Mouse (Mus musculus) spleen, adult 2 months (tissue): ENCODE measurements around the gene Wwox. TPM values are rescaled to one million over a fixed set of nuclear protein-coding genes. Genes with fewer than 3 reads are reported as not detected.

Experiments used
- DNase-seq, 2 experiments: peaks; one replicate each; pipeline versions ENCODE4 v3.0.0 to v3.0.0-alpha.2; 2012 to 2021; ENCODE audit warnings: low spot score in 2 of 2, low read depth in 1 of 2
- H3K27ac ChIP-seq: fragments of 200-500 bp; 2 replicates; pipeline ENCODE4 v1.5.1; 2012; ENCODE audit warnings: low read length, inconsistent platforms; ENCODE audit not compliant: insufficient read depth
- H3K27me3 ChIP-seq: fragments of 200-500 bp; 2 replicates; pipeline ENCODE4 v1.6.1; 2012; ENCODE audit warnings: mild to moderate bottlenecking, moderate library complexity, low read length, inconsistent platforms; ENCODE audit not compliant: control insufficient read depth, insufficient read depth
- H3K36me3 ChIP-seq: fragments of 200-500 bp; 2 replicates; pipeline ENCODE4 v1.6.1; 2012; ENCODE audit warnings: mild to moderate bottlenecking, low read length, inconsistent platforms; ENCODE audit not compliant: control insufficient read depth, insufficient read depth
- H3K4me1 ChIP-seq: fragments of 200-500 bp; 2 replicates; pipeline ENCODE4 v1.6.1; 2011; ENCODE audit warnings: inconsistent platforms; ENCODE audit not compliant: control insufficient read depth, insufficient read depth, insufficient read length
- H3K4me3 ChIP-seq: fragments of 200-500 bp; 2 replicates; pipeline ENCODE4 v1.5.1; 2011; ENCODE audit warnings: mild to moderate bottlenecking, inconsistent platforms; ENCODE audit not compliant: insufficient read depth, insufficient read length; ENCODE audit errors: extremely low read depth
- CTCF ChIP-seq: fragments of 200-500 bp; IDR thresholded peaks from 2 replicates; pipeline ENCODE4 v1.5.1; 2011; ENCODE audit warnings: mild to moderate bottlenecking, inconsistent platforms; ENCODE audit not compliant: insufficient read depth, insufficient read length, insufficient replicate concordance; ENCODE audit errors: extremely low read depth
- POLR2A ChIP-seq: fragments of 200-500 bp; IDR thresholded peaks from 2 replicates; pipeline ENCODE4 v1.6.1; 2011; ENCODE audit warnings: low read depth, low read length, inconsistent platforms
- WGBS: fragments of 180-500 bp; shearing (Covaris S2); methylation state at CpG from one replicate; pipeline ENCODE4 v1.1.7; 2018; 5-methylcytosine and 5-hydroxymethylcytosine counted together
- polyA plus RNA-seq: library from polyadenylated mRNA; depleted of rRNA; stranded (reverse); fragments of >200 nt; gene quantifications from 2 replicates; pipeline ENCODE4 v1.2.3, GENCODE M21; 2012

Gene Wwox
- polyA plus RNA-seq, 1 experiment = 3.8 TPM

DNA sequence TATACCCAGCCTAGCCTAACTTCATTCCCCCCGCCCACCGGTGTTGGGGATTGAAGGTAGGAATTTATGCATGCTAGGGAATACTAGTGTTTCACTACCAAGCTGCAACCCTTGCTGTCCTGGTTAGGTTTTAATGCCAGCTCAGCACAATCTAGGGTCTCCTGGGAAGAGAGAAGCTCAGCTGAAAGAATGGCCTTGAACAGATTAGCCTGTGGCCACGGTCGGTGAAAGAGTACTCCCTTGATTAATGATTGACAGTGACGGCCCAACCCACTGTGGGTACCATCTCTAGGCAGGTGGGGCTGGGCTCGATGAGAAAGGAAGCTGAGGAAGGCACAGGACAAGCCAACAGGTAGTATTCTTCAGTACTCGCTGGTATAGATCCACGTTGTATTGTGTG, 40.3 kb downstream of the Wwox start:
- H3K36me3 ChIP-seq = no peaks in the 10 kb centered on the region
- TF ChIP-seq POLR2A (no peak), CTCF (no peak)
- DNase-seq = no peak
- no peak overlapping the region for H3K4me3 ChIP-seq
- no peaks in the 10 kb centered on the region for H3K27me3 ChIP-seq
- no peak overlapping the region for H3K27ac ChIP-seq
- no peaks in the 10 kb centered on the region for H3K4me1 ChIP-seq
- 87% methylated on average over 8 of the region's 8 CpGs for WGBS

DNA sequence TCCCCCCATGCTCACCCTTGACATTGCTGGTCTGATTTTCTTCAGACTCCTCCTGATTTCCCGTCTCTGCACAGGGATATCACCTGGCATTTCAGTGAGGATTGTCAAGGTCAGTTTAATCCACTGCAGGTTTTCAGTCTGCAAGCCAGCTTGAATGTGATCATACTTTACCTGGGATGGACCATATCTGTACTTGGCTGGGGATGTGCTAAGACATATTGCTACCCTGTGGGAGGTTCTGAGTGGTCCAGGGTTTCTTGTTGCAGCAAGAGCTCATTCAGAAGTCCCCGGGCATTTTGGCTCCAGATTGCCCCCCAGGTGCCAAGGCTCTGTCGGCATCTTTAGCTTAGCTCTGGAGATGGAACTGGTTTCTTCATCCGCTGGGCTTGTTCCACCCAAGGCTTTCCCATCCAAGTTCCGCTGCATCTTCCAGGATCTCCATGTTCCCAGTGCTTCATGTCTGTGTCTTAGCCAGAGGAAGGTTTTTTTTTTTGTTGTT, 52.3 kb downstream of the Wwox start:
- DNase-seq = no peak
- H3K4me1 ChIP-seq = no peaks in the 10 kb centered on the region
- H3K4me3 ChIP-seq = no peak overlapping the region
- H3K27ac ChIP-seq = no peak overlapping the region
- no peak for TF ChIP-seq CTCF
- no peak for TF ChIP-seq POLR2A
- WGBS = 95% methylated on average over 5 of the region's 5 CpGs
- H3K36me3 ChIP-seq = no peaks in the 10 kb centered on the region; the same call in 1 of the 2 replicates
- no peaks in the 10 kb centered on the region for H3K27me3 ChIP-seq

DNA sequence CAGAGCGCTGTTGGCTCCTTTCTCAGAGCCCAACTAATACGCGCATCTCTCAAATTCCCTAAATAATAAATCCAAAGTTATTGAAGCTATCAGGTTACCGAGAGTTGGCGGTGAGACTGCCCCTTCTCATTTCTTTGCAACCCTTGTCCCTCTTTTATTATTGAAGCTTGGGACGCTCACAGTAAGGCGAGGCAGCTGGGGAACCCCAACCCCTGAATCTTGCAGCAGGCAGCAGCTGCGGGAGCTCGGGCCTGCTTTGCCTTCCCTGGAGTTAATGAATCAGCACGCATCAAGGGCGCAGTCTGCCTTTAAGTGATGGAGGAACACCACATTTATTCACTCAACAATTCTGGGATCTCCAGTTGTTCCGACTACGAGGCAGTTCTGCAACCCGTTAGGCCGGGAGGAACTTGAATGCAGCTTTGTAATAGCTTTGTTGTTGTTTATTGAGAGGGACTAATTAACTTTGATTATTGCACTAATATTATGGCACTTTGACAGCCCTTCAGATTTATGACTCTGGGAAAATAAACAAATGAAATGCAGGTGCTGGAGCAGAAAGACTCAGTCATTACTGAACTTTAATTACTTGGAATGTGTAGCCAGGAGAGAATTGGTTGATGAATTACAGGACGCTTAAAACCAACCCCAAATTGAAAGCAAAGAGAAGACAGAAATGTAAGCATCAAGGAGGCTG, 60.1 kb downstream of the Wwox start:
- TF ChIP-seq POLR2A = no peak
- TF ChIP-seq CTCF = no peak
- Histone ChIP-seq H3K27me3 (no peaks in the 10 kb centered on the region), H3K36me3 (no peaks in the 10 kb centered on the region), H3K4me3 (no peak overlapping the region), H3K4me1 (no peaks in the 10 kb centered on the region), H3K27ac (no peak overlapping the region)
- 96% methylated on average over 16 of the region's 16 CpGs for WGBS
- DNase-seq = no peak

DNA sequence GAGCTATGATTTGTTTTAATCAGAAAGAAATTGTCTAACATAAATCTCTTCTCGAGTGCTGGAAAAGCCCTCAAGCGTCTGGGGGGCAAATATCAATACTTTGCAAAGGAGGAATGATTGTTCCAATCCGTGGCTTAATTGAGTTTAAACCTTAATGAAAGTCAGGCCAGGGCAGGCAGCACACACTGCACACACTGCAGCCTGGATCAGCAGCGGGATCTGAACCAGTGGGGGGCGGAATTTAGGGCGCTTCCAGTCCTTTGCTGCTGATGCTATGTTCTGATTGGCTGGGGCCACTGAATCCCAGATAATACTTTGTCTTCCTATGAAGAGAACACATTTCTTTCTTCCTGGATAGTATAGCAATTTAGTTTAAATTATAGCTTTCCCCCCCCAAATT, 62.5 kb downstream of the Wwox start:
- H3K4me1 ChIP-seq = no peaks in the 10 kb centered on the region
- DNase-seq = no peak
- no peak overlapping the region for H3K4me3 ChIP-seq
- TF ChIP-seq POLR2A (no peak), CTCF (no peak)
- no peaks in the 10 kb centered on the region for H3K27me3 ChIP-seq
- H3K36me3 ChIP-seq = no peaks in the 10 kb centered on the region
- no peak overlapping the region for H3K27ac ChIP-seq
- WGBS = 93% methylated on average over 6 of the region's 6 CpGs

DNA sequence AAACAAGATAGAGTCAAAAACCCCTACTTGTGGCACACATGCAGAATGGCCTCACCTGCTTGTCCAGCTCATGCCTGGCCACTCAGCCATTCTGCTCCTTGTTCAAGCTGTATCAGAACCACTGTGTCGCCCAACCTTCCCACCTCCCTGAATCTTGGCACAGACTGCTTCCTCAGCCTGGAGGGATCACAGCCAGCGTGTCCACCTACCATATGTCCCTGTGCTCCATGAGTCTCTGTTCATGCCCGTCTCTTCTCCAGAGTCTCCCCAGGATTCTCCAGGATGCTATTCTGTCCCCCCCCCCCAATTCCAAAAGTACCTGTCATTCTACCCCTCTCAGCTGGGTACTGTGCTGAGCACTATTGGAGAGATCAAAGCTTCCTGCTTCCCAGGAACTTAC, 63.7 kb downstream of the Wwox start:
- no peak for DNase-seq
- TF ChIP-seq POLR2A (no peak), CTCF (no peak)
- H3K27me3 ChIP-seq = no peaks in the 10 kb centered on the region
- H3K4me3 ChIP-seq = no peak overlapping the region
- 92% methylated on average over 3 of the region's 3 CpGs for WGBS
- H3K4me1 ChIP-seq = no peaks in the 10 kb centered on the region
- H3K27ac ChIP-seq = no peak overlapping the region
- H3K36me3 ChIP-seq = no peaks in the 10 kb centered on the region

DNA sequence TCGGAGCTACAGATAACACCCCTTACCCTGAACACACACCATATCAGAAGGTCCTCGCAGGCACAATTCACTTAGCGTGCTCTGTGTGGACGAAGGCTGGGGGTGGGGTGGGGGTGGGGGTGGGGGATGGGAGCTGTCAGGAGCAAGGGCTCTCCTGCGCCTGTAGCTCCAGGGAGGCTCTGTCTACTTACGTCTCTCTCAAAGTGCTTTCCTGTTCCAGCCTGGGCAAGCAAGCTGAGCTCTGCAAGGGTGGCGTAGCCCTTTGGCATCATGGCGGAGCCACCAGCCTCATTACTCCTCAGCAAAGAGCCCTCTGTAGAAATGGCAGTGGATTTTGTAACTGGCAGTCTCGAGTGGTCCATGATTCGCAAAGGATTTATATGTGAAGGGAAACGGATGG, 65.4 kb downstream of the Wwox start:
- H3K27ac ChIP-seq = no peak overlapping the region
- TF ChIP-seq CTCF (no peak), POLR2A (no peak)
- WGBS = 96% methylated on average over 11 of the region's 11 CpGs
- H3K27me3 ChIP-seq = no peaks in the 10 kb centered on the region
- no peak for DNase-seq
- H3K4me3 ChIP-seq = no peak overlapping the region
- H3K36me3 ChIP-seq = no peaks in the 10 kb centered on the region
- H3K4me1 ChIP-seq = no peaks in the 10 kb centered on the region
